Mouse (Mus musculus): ENCODE data around the gene Gapvd1. TPM values are rescaled to one million over a fixed set of nuclear protein-coding genes. Genes with fewer than 3 reads are reported as not detected.

Gene Gapvd1
- polyA plus RNA-seq, 1 experiment from 2014 or later = 84.6 TPM

DNA sequence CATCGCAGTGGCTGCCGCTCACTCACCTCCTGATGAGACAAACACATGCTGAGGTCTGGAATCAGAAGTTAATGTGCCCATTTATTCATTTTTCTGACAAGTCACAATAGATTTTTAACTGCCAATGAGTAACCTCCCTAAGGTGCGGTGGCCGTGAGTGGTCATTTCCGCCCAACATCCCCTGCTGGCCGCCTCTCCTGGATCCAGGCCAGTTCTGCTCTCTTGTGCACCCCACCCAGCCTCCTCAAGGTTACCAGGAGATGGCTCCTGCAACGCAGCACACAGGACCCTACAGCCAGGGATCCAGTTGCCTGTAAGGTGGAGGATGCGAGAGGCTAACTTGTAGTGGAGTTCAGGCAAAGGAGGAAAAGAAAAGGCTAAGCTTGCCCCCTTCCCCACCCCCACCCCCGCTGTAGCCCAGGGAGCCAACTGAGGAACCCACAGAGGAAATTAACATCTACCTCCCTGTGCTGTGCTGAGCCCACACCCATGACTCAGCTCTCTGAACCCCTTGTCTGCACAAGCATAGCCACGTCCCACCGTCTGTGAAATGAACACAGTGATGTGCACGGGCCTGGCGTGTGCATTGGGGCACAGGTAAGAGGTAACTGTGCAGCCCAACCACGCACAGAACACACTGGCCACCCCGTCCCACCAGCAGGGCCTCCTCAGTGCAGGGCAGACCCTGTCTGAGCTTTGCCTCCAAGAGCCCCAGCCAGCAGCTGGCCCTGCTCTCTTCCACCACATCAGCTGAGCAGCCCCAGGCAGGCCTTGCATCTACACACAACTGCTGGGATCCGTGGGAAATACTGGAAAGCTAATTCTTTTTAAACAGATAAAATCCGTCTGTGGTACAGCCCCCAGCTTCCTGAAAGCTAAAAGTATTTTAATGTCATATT is 127.5 kb downstream of the Gapvd1 start:
- H3K4me1 ChIP-seq = peaks cover 25% of the 10 kb centered on the region
- H3K9me3 ChIP-seq = no peaks in the 10 kb centered on the region
- H3K27me3 ChIP-seq = no peaks in the 10 kb centered on the region
- no peak overlapping the region for H3K9ac ChIP-seq
- WGBS = 51% methylated on average over 17 of the region's 17 CpGs
- H3K36me3 ChIP-seq = peaks cover 15% of the 10 kb centered on the region
- no peak overlapping the region for H3K4me3 ChIP-seq
- ATAC-seq (ENCODE audit: insufficient number of reproducible peaks, low FRiP score, low TSS enrichment, low read depth) = no peak
- peak overlapping the region; percentile 71 for H3K27ac ChIP-seq
- H3K4me2 ChIP-seq = no peak overlapping the region

Other genes with a start within 250 kb of the Gapvd1 start
- 944 and 970 TPM in 2 replicates for gene Hspa5, start 16.7 kb upstream of the Gapvd1 start, polyA plus RNA-seq (2015; fragmentation: Nextera tagmentation; extraction: Ambion mirVana)
- gene Rabepk, start 44.7 kb upstream of the Gapvd1 start, polyA plus RNA-seq (2015; fragmentation: Nextera tagmentation; extraction: Ambion mirVana) = 39.7 and 41.1 TPM in 2 replicates
- gene Fbxw2, start 71.1 kb upstream of the Gapvd1 start, polyA plus RNA-seq (2015; fragmentation: Nextera tagmentation; extraction: Ambion mirVana) = 82.1 and 94.4 TPM in 2 replicates
- not detected in 2 replicates for gene Gm34653, start 77.8 kb upstream of the Gapvd1 start, polyA plus RNA-seq (2015; fragmentation: Nextera tagmentation; extraction: Ambion mirVana)
- 0.18 TPM in 1 of 2 replicates, not detected in the other for gene Cutal, start 119.2 kb upstream of the Gapvd1 start, polyA plus RNA-seq (2015; fragmentation: Nextera tagmentation; extraction: Ambion mirVana)
- gene Psmd5, start 119.7 kb upstream of the Gapvd1 start, polyA plus RNA-seq (2015; fragmentation: Nextera tagmentation; extraction: Ambion mirVana) = 87.2 and 98.0 TPM in 2 replicates
- 7.3 TPM in 2 replicates for gene Phf19, start 158.8 kb upstream of the Gapvd1 start, polyA plus RNA-seq (2015; fragmentation: Nextera tagmentation; extraction: Ambion mirVana)
- 4.4 and 5.1 TPM in 2 replicates for gene Traf1, start 206.5 kb upstream of the Gapvd1 start, polyA plus RNA-seq (2015; fragmentation: Nextera tagmentation; extraction: Ambion mirVana)